Mouse (Mus musculus): Measurements from ENCODE around the gene Gtf2i. TPM values are rescaled to one million over a fixed set of nuclear protein-coding genes. Genes with fewer than 3 reads are reported as not detected.

Gene Gtf2i
- total RNA-seq, 2 experiments from 2014 or later: 131 to 156 TPM

- no peak for DNase-seq
Observed at GRCm38 (mm10) chr5:134323311-134323710, 8.8 kb upstream of the Gtf2i start.

DNA sequence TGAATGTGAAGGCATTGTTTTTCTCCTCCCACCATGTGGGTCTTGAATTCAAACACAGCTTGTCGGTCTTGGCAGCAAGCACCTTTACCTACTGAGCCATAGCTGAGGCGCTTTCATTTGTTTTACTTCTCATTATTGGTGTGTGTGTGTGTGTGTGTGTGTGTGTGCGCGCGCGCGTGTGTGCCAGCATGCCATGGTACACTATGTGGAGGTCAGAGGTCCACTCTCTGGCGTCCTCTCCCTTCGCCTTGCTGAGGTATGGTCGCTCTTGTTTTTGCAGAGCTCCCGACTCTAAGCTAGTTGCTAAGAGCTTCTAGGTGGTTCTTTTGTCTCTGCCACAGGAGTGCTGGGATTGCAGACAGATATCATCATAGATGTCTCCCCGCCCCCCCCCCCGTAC, 7.8 kb upstream of the Gtf2i start:
- DNase-seq: no peak

GRCm38 (mm10) chr5:134321699-134322098, 7.1 kb upstream of the Gtf2i start:
- DNase-seq: no peak

GRCm38 (mm10) chr5:134318903-134319302, 4.3 kb upstream of the Gtf2i start:
- DNase-seq: no peak

- no peak for DNase-seq
Observed at GRCm38 (mm10) chr5:134316721-134317120, 2.2 kb upstream of the Gtf2i start.

GRCm38 (mm10) chr5:134315623-134316350, 1.2 kb upstream of the Gtf2i start:
- peak; percentile 67 for DNase-seq

GRCm38 (mm10) chr5:134314068-134314674, 389 bp downstream of the Gtf2i start:
- peak; percentile 66 for DNase-seq

GRCm38 (mm10) chr5:134313451-134314067, 1.0 kb downstream of the Gtf2i start:
- DNase-seq: peak; percentile 95

GRCm38 (mm10) chr5:134312691-134313450, 1.7 kb downstream of the Gtf2i start:
- peak; percentile 18 for DNase-seq

- no peak for DNase-seq
Observed at GRCm38 (mm10) chr5:134311894-134312411, 2.6 kb downstream of the Gtf2i start.

GRCm38 (mm10) chr5:134310201-134310600, 4.4 kb downstream of the Gtf2i start:
- DNase-seq: no peak

DNA sequence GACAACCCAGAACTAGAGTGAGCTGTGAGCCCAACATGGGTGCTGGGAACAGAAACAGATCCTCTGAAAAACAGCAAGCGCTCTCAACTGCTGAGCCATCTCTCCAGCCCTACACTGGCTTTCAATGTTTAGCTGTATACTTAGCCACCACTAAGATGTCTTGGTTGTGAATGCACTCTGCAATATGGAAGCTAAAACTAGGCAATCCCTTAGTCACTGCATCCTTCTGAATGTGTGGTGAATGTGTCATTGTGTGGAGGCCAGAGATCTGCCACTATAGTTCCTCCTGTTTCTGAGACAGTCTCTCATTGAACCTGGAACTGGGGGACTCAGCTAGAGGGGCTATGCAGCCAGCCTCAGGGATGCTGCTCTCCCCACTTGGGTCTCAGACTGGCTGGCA, 5.2 kb downstream of the Gtf2i start:
- no peak for DNase-seq

DNA sequence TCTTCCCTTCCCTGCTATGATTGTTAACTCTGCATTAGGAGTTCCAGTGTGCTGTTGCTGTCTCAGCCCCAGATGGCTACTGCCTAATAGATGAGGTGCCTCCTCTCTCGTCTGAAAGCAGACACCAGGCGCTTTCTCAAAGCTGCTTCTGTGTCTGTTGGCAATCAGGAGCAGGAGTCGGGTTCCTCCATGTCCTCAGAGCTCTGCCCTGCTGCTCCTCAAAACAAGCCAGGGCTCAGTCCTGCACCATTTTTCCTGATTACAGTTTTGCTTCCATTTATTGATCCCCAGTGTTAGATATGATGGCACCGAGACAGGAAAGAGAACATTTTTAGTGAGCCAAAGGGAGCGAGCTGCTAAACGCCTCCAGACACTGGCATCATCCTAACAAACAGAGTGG, 9.9 kb downstream of the Gtf2i start:
- DNase-seq: no peak

DNA sequence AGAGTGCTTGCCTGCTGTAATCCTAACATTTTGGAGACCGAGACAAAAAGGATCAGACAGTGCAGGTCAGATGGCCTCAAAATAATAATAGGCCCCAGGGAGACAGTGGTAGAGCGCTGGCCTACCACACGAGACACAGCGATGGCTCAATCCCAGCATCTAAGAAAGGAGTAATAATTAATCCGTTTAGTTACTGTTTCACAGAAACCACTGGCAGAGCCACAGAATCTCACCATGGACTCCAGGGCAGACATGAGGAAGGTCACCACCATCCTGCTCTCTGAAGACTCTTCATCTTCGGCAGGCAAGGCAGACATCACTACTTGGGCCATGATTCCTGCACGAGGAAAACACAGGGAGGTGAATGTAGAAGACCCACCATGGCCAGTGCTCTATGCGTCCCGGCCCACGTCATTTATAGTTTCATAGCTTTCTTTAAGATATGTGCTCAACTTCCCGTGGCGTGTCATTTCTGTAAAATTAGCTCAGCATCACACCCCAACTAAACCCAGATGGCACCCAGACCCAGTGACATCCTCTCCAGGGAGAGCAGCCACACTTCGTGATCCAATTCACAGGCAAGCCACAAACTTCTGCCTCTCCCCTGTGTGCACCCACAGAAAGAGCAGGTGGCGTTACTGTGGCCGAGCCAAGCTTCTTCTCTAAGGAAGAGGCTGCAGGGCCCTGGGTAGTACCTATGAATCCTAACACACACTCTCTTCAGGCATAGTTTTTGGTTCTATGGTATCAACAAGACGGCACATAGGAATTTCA, 19.1 kb downstream of the Gtf2i start:
- DNase-seq: no peak

DNA sequence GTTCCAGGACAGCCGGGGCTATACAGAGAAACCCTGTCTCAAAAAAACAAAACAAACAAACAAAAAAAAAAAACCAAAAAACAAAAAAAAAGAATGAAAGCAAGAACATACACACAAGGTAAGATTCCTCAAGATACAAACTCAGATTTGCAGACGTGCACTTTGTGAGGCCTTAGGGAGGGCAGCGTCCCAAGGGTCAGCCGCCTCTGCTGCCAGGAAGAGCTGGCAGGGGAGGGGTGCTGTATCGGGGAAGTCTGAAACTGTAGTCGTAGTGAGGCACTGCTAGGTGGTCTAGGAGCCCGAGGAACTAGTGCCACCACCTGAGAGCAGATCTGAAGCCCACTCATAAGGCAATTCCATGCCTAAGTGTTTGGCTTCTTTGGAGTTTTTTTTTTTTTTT, 20.0 kb downstream of the Gtf2i start:
- no peak for DNase-seq

DNA sequence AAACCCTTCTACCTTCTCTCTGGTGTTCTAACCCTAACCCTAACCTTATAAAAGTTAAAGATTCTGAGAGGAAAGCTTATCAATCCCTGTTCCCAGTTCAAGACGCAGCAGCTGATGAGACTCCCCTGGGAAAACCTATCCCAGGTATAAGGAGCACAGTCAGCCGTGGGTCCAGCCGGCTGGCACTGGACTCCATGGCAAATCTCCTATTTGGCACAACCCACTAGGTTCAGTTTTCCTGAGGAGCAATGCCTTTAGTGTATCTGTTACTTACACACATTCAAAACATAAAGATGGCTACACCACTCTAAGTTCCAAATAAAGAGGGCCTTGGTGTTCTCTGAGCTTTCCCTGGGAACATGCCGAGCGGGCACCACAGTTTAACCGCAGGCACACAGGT, 23.5 kb downstream of the Gtf2i start:
- DNase-seq: no peak

DNA sequence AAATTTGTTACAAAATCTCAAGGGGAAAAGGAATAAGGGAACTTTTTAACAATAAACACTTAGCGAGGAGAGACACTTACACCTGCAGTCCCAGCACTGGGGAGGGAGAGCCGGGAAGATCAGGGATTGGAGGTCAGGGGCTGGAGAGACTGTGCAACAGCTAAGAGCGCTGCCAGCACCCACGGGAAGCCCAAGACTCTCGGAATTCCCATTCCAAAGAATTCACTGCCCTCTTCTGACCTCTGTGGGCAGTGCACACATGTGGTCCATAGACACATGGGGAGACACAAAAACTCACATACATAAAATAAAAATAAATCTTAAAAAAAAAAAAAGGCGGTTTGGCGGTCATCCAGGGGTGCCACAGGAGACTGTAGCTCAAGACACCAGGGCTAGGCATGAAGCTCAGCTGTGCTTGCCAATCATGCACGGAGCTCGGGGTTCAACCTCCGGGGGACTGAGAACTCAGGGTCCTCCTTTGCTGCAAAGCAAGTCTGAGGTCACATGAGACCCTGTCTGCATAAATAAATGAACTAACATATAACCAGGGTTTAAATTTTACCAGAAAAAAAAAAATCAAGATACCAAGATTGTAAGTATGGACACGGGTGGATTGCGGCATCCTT, 24.5 kb downstream of the Gtf2i start:
- DNase-seq: no peak

GRCm38 (mm10) chr5:134288071-134288470, 26.5 kb downstream of the Gtf2i start:
- no peak for DNase-seq

DNA sequence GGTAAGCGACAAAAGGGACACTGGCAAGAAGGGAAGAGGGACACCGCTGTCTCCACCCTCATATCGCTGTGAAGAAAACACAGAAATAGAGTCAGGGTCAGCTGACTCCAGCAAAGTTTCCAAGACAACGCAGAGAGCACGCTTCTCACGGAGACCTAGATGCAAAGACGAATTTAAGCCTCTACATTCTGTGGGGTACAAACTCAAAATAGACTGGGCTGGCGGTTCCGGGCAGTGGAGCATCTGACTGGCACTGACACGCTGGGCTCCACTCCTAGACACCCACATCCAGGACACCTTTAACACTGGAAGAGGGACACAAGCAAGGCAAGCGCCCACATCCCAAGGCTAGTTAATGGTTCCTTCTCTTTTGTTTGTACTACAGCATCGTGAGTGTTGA, 29.6 kb downstream of the Gtf2i start:
- DNase-seq: no peak

DNA sequence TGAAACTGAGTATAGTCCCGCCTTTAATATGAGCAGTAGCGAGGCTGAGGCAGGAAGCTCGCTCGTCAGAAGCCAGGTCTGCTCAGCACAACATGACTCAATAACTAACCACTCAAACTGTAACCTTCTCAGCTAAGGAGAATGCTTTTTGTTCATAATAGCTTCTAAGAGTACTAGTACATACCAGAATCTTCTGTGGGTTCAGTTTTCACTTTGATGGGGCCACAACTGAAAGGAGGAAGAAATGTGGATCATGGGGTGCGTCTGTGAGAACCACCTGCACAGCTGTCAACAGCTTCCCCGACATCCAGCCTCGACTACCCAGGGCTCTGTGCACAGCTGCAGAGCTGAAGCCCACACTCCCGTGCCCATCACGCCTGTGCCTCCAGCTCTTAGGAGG, 32.0 kb downstream of the Gtf2i start:
- DNase-seq: no peak

DNA sequence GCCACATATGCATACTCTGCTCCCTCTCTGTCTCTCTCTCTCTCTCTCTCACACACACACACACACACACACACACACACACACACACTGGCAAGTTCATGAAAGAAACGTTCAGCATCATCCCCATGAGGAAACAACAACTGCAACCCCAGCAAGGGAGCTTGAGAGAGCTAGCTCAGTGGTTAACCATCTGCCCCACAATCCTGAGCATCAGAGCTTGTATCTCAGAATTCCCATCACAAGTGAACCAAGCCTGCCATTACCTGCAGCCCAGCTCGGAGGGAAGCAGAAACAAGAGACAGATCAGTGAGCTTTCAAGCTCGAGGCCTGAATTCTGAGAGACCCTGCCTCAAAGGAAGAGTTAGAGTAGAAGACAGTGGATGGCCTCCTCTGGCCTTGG, 32.5 kb downstream of the Gtf2i start:
- DNase-seq: no peak
